Mouse (Mus musculus): ENCODE measurements around the gene Slc5a11.

The Slc5a11 gene

GRCm38 (mm10) chr7:123283826-123284225 is 69.2 kb downstream of the Slc5a11 start:
- DNase-seq (ENCODE audit: low spot score) = no peak

DNA sequence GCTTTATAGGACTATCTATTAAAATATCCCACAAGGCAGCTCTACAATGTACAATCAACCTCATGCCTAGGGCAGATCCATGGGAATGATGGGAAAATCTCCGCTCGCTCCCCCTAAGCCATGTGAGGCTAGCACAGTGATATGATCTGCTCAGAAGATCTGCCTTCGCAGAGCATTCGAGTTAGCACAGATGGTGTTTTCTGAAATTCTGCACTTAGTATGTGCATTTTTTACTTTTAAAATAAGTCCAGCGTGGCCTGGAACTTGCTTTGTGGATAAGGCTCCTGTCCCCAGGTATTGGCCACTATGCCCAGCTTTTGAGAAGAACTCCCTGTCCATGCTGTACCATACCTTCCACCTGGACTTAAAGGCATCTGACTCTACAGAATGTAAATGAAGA is 71.3 kb downstream of the Slc5a11 start:
- no peak for DNase-seq (ENCODE audit: low spot score)

GRCm38 (mm10) chr7:123287903-123288302 is 73.3 kb downstream of the Slc5a11 start:
- DNase-seq (ENCODE audit: low spot score) = no peak

- no peak for DNase-seq (ENCODE audit: low spot score)
Measured at GRCm38 (mm10) chr7:123289176-123289575, 74.6 kb downstream of the Slc5a11 start.

GRCm38 (mm10) chr7:123291942-123292341 is 77.4 kb downstream of the Slc5a11 start:
- no peak for DNase-seq (ENCODE audit: low spot score)

GRCm38 (mm10) chr7:123293898-123294297 is 79.3 kb downstream of the Slc5a11 start:
- no peak for DNase-seq (ENCODE audit: low spot score)

DNA sequence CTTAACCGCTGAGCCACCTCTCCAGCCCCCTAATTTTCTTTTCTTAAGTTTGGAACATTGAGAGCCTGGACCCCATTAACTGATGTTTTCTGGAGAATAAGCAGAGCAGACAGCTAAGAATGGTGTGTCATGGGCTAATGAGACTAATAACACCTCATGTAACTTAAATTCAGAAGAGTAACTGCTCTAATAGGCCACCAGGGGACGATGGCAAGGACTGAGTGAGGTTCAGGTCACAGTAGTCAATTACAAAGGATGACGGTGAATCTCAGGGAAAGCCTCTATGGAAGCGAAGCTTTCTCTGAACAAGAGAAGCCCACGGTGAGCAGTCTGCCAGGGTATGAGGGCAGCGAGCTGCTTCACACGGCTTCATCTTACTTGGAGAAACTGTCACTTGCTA is 80.8 kb downstream of the Slc5a11 start:
- DNase-seq (ENCODE audit: low spot score) = no peak

- no peak for DNase-seq (ENCODE audit: low spot score)
Measured at GRCm38 (mm10) chr7:123296097-123296496, 81.5 kb downstream of the Slc5a11 start.

- no peak for DNase-seq (ENCODE audit: low spot score)
Measured at GRCm38 (mm10) chr7:123298225-123298624, 83.6 kb downstream of the Slc5a11 start.

DNA sequence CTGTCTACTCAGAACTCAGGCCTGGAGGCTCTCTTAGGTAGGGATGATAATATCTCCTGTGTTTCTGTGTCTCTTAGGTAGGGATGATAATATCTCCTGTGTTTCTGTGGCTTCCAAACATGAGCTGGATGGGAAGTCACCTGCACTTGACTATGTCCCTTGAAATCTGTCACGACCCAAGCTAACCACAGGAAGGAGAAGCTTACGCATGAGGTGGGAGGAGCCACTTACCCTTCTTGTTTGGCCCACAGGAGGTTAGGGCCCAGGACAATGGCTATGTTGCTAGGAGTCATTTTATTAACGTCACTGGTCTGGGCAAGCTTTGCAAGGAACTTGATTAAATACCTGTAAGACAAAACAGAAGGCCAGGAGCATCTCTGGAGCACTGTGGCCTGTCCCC is 85.7 kb downstream of the Slc5a11 start:
- no peak for DNase-seq (ENCODE audit: low spot score)

DNA sequence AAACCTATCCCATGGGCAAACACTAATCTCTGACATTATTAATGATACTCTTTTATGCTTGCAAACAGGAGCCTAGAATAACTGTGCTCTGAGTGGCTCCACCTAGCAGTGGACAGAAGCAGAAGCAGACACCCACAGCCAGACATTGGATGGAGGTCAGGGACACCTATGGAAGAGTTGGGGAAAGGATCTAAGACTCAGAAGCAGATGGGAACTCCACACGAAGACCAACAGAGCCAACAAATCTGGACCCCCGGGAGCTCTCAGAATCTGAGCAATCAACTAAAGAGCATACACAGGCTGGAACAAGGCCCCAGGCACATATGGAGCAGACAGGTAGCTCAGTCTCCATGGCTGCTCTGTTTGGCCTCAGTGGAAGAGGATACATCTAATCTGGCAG is 90.8 kb downstream of the Slc5a11 start:
- DNase-seq (ENCODE audit: low spot score) = no peak

- DNase-seq (ENCODE audit: low spot score) = no peak
Measured at GRCm38 (mm10) chr7:123307236-123307635, 92.7 kb downstream of the Slc5a11 start.

DNA sequence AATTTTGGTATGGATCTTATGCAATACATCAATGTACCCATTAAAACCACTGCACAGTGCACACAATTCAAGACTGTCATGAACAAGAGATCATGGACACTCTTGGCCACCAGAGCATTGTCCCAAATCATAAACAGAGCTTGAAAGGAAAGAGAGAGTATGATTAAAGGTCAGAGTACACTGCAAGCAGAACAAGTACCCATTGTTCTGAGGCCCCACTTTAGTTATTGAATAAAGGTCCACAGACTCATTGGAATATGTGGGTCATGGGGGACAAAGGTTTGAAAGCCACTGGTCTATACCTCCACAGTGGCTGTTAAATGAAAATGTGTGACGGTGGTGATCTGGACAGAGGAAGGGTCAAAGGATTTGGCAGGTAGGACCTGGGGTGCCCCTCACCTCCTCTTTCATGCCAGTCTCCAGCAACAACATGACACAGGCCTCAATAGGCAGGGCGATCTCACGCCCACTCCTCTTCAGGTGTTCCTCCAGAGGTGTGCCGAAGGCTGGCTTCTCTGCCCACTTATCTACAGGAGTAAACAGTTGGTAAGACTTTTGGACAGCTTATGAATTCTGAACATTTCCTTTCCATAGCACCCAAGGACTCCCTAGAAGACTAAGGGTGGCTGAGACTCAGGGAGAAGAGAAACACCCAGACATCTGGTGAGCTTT is 93.4 kb downstream of the Slc5a11 start:
- no peak for DNase-seq (ENCODE audit: low spot score)

- no peak for DNase-seq (ENCODE audit: low spot score)
Measured at GRCm38 (mm10) chr7:123311836-123312235, 97.3 kb downstream of the Slc5a11 start.

DNA sequence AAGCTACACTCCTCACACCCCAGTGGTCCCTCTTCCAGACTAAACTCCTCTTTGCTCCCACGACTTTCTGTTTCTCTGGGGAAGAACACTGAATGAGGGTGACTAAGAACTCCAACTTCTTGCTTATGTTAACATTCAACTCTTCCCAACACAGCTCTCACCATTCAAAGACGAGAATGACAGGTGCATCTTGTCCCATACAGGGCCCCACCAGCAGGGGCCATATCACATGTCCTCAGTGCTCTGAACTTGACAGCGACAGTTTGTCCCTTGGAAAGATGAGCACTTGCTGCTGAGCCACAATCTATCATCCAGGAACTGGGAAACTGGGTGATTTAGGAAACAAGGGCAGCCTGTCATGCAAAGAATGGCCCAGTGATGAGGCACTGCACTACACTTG is 98.2 kb downstream of the Slc5a11 start:
- no peak for DNase-seq (ENCODE audit: low spot score)

GRCm38 (mm10) chr7:123322452-123323121 is 108.0 kb downstream of the Slc5a11 start:
- DNase-seq (ENCODE audit: low spot score) = peak; percentile 40
